Mouse (Mus musculus) embryonic facial prominence, embryonic 15.5 days (tissue): ENCODE data around the gene Xpc. TPM values are rescaled to one million over a fixed set of nuclear protein-coding genes. Genes with fewer than 3 reads are reported as not detected.

Experiments used
- ATAC-seq: fragments of 200-750 bp; cut with Nextera tagmentation; 2 replicates; pipeline ENCODE4 v1.8.0; 2017; ENCODE audit warnings: low read depth, moderate TSS enrichment; ENCODE audit not compliant: insufficient number of reproducible peaks, low FRiP score, low TSS enrichment
- H3K27ac ChIP-seq: fragments of 300-500 bp; sonication (generic); replicated peaks from 2 replicates; pipeline ENCODE4 v1.5.1; 2015; ENCODE audit warnings: mild to moderate bottlenecking, inconsistent platforms
- H3K27me3 ChIP-seq: fragments of 300-500 bp; sonication (generic); 2 replicates; pipeline ENCODE4 v1.6.1; 2015; ENCODE audit warnings: inconsistent platforms
- H3K36me3 ChIP-seq: fragments of 300-500 bp; sonication (generic); 2 replicates; pipeline ENCODE4 v1.6.1; 2015; ENCODE audit warnings: mild to moderate bottlenecking, inconsistent platforms
- H3K4me1 ChIP-seq: fragments of 300-500 bp; sonication (generic); 2 replicates; pipeline ENCODE4 v1.6.1; 2015; ENCODE audit warnings: inconsistent platforms
- H3K4me2 ChIP-seq: fragments of 300-500 bp; sonication (generic); replicated peaks from 2 replicates; pipeline ENCODE4 v1.6.1; 2015; ENCODE audit warnings: mild to moderate bottlenecking, inconsistent platforms
- H3K4me3 ChIP-seq: fragments of 300-500 bp; sonication (generic); replicated peaks from 2 replicates; pipeline ENCODE4 v1.5.1; 2015; ENCODE audit warnings: mild to moderate bottlenecking, inconsistent platforms
- H3K9ac ChIP-seq: fragments of 300-500 bp; sonication (generic); 2 replicates; pipeline ENCODE4 v1.6.1; 2015; ENCODE audit warnings: inconsistent platforms
- H3K9me3 ChIP-seq: fragments of 300-500 bp; sonication (generic); replicated peaks from 2 replicates; pipeline ENCODE4 v1.6.1; 2016; ENCODE audit warnings: inconsistent platforms
- WGBS: fragments of 180-500 bp; shearing (Covaris S2); methylation state at CpG from one replicate; pipeline ENCODE4 v1.1.7; 2015; 5-methylcytosine and 5-hydroxymethylcytosine counted together
- polyA plus RNA-seq: library from polyadenylated mRNA; unstranded; fragments of >200 nt; fragmentation: Nextera tagmentation; extraction: Ambion mirVana; gene quantifications from 2 replicates; pipeline ENCODE4 v1.2.1, GENCODE M21; 2015

Gene Xpc
- 17.5 and 19.7 TPM in 2 replicates for polyA plus RNA-seq

GRCm38 (mm10) chr6:91515545-91516449, at the start of gene Xpc, which contains the start of gene Lsm3:
TSS of gene Xpc (minus strand) at chr6:91515888.
TSS of gene Lsm3 (plus strand) at chr6:91515928.
- Histone ChIP-seq H3K9me3 (no peaks in the 10 kb centered on the region), H3K27me3 (no peaks in the 10 kb centered on the region), H3K4me1 (peaks cover 25% of the 10 kb centered on the region), H3K4me2 (peak within 1 kb of the TSS; percentile 74), H3K36me3 (peaks cover 33% of the 10 kb centered on the region), H3K27ac (peak within 1 kb of the TSS; percentile 78), H3K9ac (peak within 1 kb of the TSS; percentile 93), H3K4me3 (peak within 1 kb of the TSS; percentile 84)
- under 1% methylated on average over 80 of the region's 80 CpGs for WGBS
- peak; percentile 96 for ATAC-seq

- no peak for ATAC-seq
- Histone ChIP-seq H3K4me2 (no peak overlapping the region), H3K36me3 (no peaks in the 10 kb centered on the region), H3K4me1 (no peaks in the 10 kb centered on the region), H3K9me3 (no peaks in the 10 kb centered on the region), H3K9ac (no peak overlapping the region), H3K4me3 (no peak overlapping the region), H3K27me3 (no peaks in the 10 kb centered on the region), H3K27ac (no peak overlapping the region)
- WGBS = 65% methylated on average over 3 of the region's 3 CpGs
Observed at GRCm38 (mm10) chr6:91563031-91563430, 47.3 kb upstream of the Xpc start.

- WGBS = 89% methylated on average over 3 of the region's 3 CpGs
- no peaks in the 10 kb centered on the region for H3K27me3 ChIP-seq
- H3K36me3 ChIP-seq = no peaks in the 10 kb centered on the region
- H3K9me3 ChIP-seq = no peaks in the 10 kb centered on the region
- no peak overlapping the region for H3K4me2 ChIP-seq
- H3K9ac ChIP-seq = no peak overlapping the region
- no peaks in the 10 kb centered on the region for H3K4me1 ChIP-seq
- H3K4me3 ChIP-seq = no peak overlapping the region
- H3K27ac ChIP-seq = no peak overlapping the region
- no peak for ATAC-seq
Observed at GRCm38 (mm10) chr6:91560186-91560585, 44.5 kb upstream of the Xpc start.

- no peak for ATAC-seq
Observed at GRCm38 (mm10) chr6:91559371-91559770, 43.7 kb upstream of the Xpc start.

GRCm38 (mm10) chr6:91558565-91558964, 42.9 kb upstream of the Xpc start:
- no peaks in the 10 kb centered on the region for H3K4me1 ChIP-seq
- no peak overlapping the region for H3K27ac ChIP-seq
- 34% methylated on average over 1 of the region's 1 CpGs for WGBS
- H3K4me3 ChIP-seq = no peak overlapping the region
- H3K9me3 ChIP-seq = no peaks in the 10 kb centered on the region
- H3K27me3 ChIP-seq = no peaks in the 10 kb centered on the region
- H3K36me3 ChIP-seq = no peaks in the 10 kb centered on the region
- no peak overlapping the region for H3K9ac ChIP-seq
- no peak for ATAC-seq
- H3K4me2 ChIP-seq = no peak overlapping the region

More at GRCm38 (mm10) chr6:91559371-91559770, 43.7 kb upstream of the Xpc start:
- H3K4me2 ChIP-seq = no peak overlapping the region
- H3K4me3 ChIP-seq = no peak overlapping the region
- no peak overlapping the region for H3K27ac ChIP-seq
- 81% methylated on average over 4 of the region's 4 CpGs for WGBS
- no peaks in the 10 kb centered on the region for H3K9me3 ChIP-seq
- no peak overlapping the region for H3K9ac ChIP-seq
- H3K36me3 ChIP-seq = no peaks in the 10 kb centered on the region
- H3K27me3 ChIP-seq = no peaks in the 10 kb centered on the region
- no peaks in the 10 kb centered on the region for H3K4me1 ChIP-seq

GRCm38 (mm10) chr6:91552693-91553092, 37.0 kb upstream of the Xpc start:
- Histone ChIP-seq H3K4me3 (no peak overlapping the region), H3K36me3 (no peaks in the 10 kb centered on the region), H3K4me1 (peaks cover 15% of the 10 kb centered on the region; the same call in 1 of the 2 replicates), H3K27ac (no peak overlapping the region), H3K9ac (no peak overlapping the region), H3K4me2 (no peak overlapping the region), H3K27me3 (no peaks in the 10 kb centered on the region), H3K9me3 (no peaks in the 10 kb centered on the region)
- no peak for ATAC-seq
- 43% methylated on average over 3 of the region's 3 CpGs for WGBS

- no peak for ATAC-seq
- Histone ChIP-seq H3K36me3 (no peaks in the 10 kb centered on the region), H3K4me1 (peaks cover 15% of the 10 kb centered on the region; the same call in 1 of the 2 replicates), H3K9me3 (no peaks in the 10 kb centered on the region), H3K4me2 (no peak overlapping the region), H3K4me3 (no peak overlapping the region), H3K27ac (no peak overlapping the region), H3K9ac (no peak overlapping the region), H3K27me3 (no peaks in the 10 kb centered on the region)
- 96% methylated on average over 3 of the region's 3 CpGs for WGBS
Observed at GRCm38 (mm10) chr6:91551671-91552070, 36.0 kb upstream of the Xpc start.

- Histone ChIP-seq H3K4me1 (peaks cover 15% of the 10 kb centered on the region; the same call in 1 of the 2 replicates), H3K4me2 (no peak overlapping the region), H3K9me3 (no peaks in the 10 kb centered on the region), H3K36me3 (no peaks in the 10 kb centered on the region), H3K27ac (peak overlapping the region; percentile 40), H3K9ac (no peak overlapping the region), H3K27me3 (no peaks in the 10 kb centered on the region; the same call in 1 of the 2 replicates), H3K4me3 (no peak overlapping the region)
- WGBS = 26% methylated on average over 5 of the region's 5 CpGs
- 0 out of 2 replicates have a peak, but pooled peaks have one; percentile 70 for ATAC-seq
Observed at GRCm38 (mm10) chr6:91549621-91550020, 33.9 kb upstream of the Xpc start.

GRCm38 (mm10) chr6:91547313-91547712, 31.6 kb upstream of the Xpc start:
- no peaks in the 10 kb centered on the region; the same call in 1 of the 2 replicates for H3K27me3 ChIP-seq
- H3K27ac ChIP-seq = no peak overlapping the region
- no peak overlapping the region for H3K4me2 ChIP-seq
- H3K36me3 ChIP-seq = no peaks in the 10 kb centered on the region
- 63% methylated on average over 1 of the region's 1 CpGs for WGBS
- no peak for ATAC-seq
- no peak overlapping the region for H3K9ac ChIP-seq
- H3K9me3 ChIP-seq = no peaks in the 10 kb centered on the region
- no peak overlapping the region for H3K4me3 ChIP-seq
- H3K4me1 ChIP-seq = peaks cover 19% of the 10 kb centered on the region; the same call in 1 of the 2 replicates

- WGBS = 49% methylated on average over 9 of the region's 9 CpGs
- Histone ChIP-seq H3K9ac (no peak overlapping the region), H3K9me3 (no peaks in the 10 kb centered on the region), H3K4me2 (no peak overlapping the region), H3K4me3 (no peak overlapping the region), H3K27me3 (no peaks in the 10 kb centered on the region; the same call in 1 of the 2 replicates), H3K27ac (no peak overlapping the region), H3K4me1 (peaks cover 23% of the 10 kb centered on the region; the same call in 1 of the 2 replicates), H3K36me3 (no peaks in the 10 kb centered on the region)
- no peak for ATAC-seq
Observed at GRCm38 (mm10) chr6:91546241-91546884, 30.7 kb upstream of the Xpc start.

- Histone ChIP-seq H3K27ac (no peak overlapping the region), H3K4me3 (no peak overlapping the region), H3K27me3 (no peaks in the 10 kb centered on the region; the same call in 1 of the 2 replicates), H3K36me3 (no peaks in the 10 kb centered on the region), H3K9ac (no peak overlapping the region), H3K9me3 (no peaks in the 10 kb centered on the region), H3K4me2 (no peak overlapping the region), H3K4me1 (peaks cover 13% of the 10 kb centered on the region; the same call in 1 of the 2 replicates)
- ATAC-seq = no peak
- whole genome bisulfite sequencing = 71% methylated on average over 5 of the region's 5 CpGs
Observed at GRCm38 (mm10) chr6:91543056-91543455, 27.4 kb upstream of the Xpc start.
